Mouse (Mus musculus) stomach, embryonic 14.5 days (tissue): ENCODE data around the gene Ntm. TPM values are rescaled to one million over a fixed set of nuclear protein-coding genes. Genes with fewer than 3 reads are reported as not detected.

Source experiments
- ATAC-seq: fragments of 200-750 bp; cut with Nextera tagmentation; 2 replicates; pipeline ENCODE4 v1.8.0; 2017; ENCODE audit warnings: low read depth, moderate TSS enrichment; ENCODE audit not compliant: insufficient number of reproducible peaks, insufficient read depth, low FRiP score
- H3K27ac ChIP-seq: fragments of 300-500 bp; sonication (generic); 2 replicates; pipeline ENCODE4 v1.5.1; 2014; ENCODE audit warnings: mild to moderate bottlenecking, low read length, moderate library complexity, mixed read lengths
- H3K27me3 ChIP-seq: fragments of 300-500 bp; sonication (generic); 2 replicates; pipeline ENCODE4 v1.6.1; 2014; ENCODE audit warnings: low read length, control low read depth, mixed read lengths; ENCODE audit not compliant: control insufficient read depth, insufficient read depth
- H3K36me3 ChIP-seq: fragments of 300-500 bp; sonication (generic); 2 replicates; pipeline ENCODE4 v1.6.1; 2014; ENCODE audit warnings: mild to moderate bottlenecking, control low read depth, low read length, moderate library complexity, mixed read lengths; ENCODE audit not compliant: control insufficient read depth, insufficient read depth
- H3K4me1 ChIP-seq: fragments of 300-500 bp; sonication (generic); 2 replicates; pipeline ENCODE4 v1.6.1; 2014; ENCODE audit warnings: low read length, control low read depth, mixed read lengths; ENCODE audit not compliant: control insufficient read depth, insufficient read depth
- H3K4me2 ChIP-seq: fragments of 300-500 bp; sonication (generic); replicated peaks from 2 replicates; pipeline ENCODE4 v1.6.1; 2014; ENCODE audit warnings: low read depth, low read length, control low read depth
- H3K4me3 ChIP-seq: fragments of 300-500 bp; sonication (generic); 2 replicates; pipeline ENCODE4 v1.5.1; 2014; ENCODE audit warnings: low read depth, low read length, control low read depth
- H3K9ac ChIP-seq: fragments of 300-500 bp; sonication (generic); replicated peaks from 2 replicates; pipeline ENCODE4 v1.6.1; 2014; ENCODE audit warnings: low read depth, mild to moderate bottlenecking, control low read depth, low read length, moderate library complexity, mixed read lengths
- H3K9me3 ChIP-seq: fragments of 300-500 bp; sonication (generic); 2 replicates; pipeline ENCODE4 v1.6.1; 2016; ENCODE audit warnings: low read depth, low read length, control low read depth; ENCODE audit not compliant: control insufficient read depth
- WGBS: fragments of 180-500 bp; shearing (Covaris S2); extraction: QIAGEN DNeasy Blood & Tissue Kit; methylation state at CpG from one replicate; pipeline ENCODE4 v1.1.7; 2014; 5-methylcytosine and 5-hydroxymethylcytosine counted together
- polyA plus RNA-seq: library from polyadenylated mRNA; unstranded; fragments of >200 nt; fragmentation: Nextera tagmentation; extraction: Ambion mirVana; gene quantifications from 2 replicates; pipeline ENCODE4 v1.2.1, GENCODE M21; 2014

The Ntm gene
- polyA plus RNA-seq, 1 experiment from 2014 or later = 19.7 TPM

GRCm38 (mm10) chr9:29802990-29803737 lies 159.8 kb downstream of the Ntm start:
- no peaks in the 10 kb centered on the region for H3K4me1 ChIP-seq
- ATAC-seq = no peak
- 55% methylated on average over 12 of the region's 12 CpGs for WGBS
- H3K27ac ChIP-seq = no peak overlapping the region
- no peaks in the 10 kb centered on the region for H3K9me3 ChIP-seq
- no peak overlapping the region for H3K4me2 ChIP-seq
- no peak overlapping the region for H3K4me3 ChIP-seq
- no peaks in the 10 kb centered on the region for H3K36me3 ChIP-seq
- no peaks in the 10 kb centered on the region for H3K27me3 ChIP-seq
- no peak overlapping the region for H3K9ac ChIP-seq

DNA sequence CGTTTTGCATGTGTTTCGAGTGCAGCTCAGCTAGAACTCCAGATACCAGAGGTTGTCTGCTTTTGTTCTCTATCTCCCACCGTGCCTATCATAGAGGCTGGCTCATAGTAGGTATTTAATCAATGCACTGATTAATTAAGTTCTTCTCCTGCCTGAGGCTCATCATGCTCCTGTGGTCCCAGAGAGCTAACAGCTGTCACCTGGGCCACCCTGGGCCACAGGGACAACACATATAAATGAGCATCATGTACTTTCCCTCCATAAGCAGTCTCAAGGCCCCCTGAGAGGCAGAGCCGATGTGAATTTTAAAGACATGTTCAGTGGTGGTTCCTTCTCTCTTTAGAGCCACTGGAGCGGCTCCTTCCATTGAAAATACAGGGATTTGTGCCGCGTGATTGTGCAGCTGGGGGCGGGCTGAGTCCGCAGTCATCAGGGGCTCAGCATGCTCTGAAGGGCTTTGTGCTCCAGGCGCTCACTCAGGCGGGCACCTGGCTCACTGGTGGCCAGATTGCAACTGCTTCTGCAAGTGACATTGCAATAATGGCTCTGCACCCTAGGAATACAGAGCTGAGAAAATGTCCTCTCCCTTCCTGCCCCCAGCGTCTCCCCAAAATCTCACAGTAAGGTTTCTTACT lies 160.8 kb downstream of the Ntm start:
- Histone ChIP-seq H3K36me3 (no peaks in the 10 kb centered on the region), H3K4me3 (no peak overlapping the region), H3K9ac (no peak overlapping the region), H3K4me1 (no peaks in the 10 kb centered on the region), H3K9me3 (no peaks in the 10 kb centered on the region), H3K4me2 (no peak overlapping the region), H3K27ac (no peak overlapping the region), H3K27me3 (no peaks in the 10 kb centered on the region)
- 58% methylated on average over 12 of the region's 12 CpGs for WGBS
- no peak for ATAC-seq

DNA sequence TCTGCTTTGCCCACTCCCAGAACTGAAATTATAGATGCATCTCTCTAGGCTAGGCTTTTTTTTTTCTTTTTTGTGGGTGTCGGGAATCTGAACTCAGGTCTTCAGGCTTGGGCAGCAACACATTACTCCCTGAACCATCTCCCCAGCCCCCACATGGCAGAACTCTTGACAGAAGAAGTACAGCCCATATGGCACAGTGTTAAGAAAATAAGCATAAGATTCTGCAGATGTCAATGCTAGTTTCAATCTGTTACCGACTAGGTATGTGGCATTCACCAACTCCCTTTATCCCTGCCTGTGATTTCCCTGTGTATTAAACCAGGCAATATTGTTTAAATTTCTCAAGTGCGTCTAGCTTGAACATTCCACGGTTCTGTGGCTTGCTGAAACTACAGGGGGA lies 166.7 kb downstream of the Ntm start:
- 64% methylated on average over 4 of the region's 4 CpGs for WGBS
- Histone ChIP-seq H3K9me3 (no peaks in the 10 kb centered on the region), H3K36me3 (no peaks in the 10 kb centered on the region), H3K27me3 (no peaks in the 10 kb centered on the region), H3K4me3 (no peak overlapping the region), H3K4me1 (no peaks in the 10 kb centered on the region), H3K9ac (no peak overlapping the region), H3K27ac (no peak overlapping the region), H3K4me2 (no peak overlapping the region)
- no peak for ATAC-seq

- H3K4me3 ChIP-seq = no peak overlapping the region
- no peaks in the 10 kb centered on the region for H3K9me3 ChIP-seq
- 68% methylated on average over 10 of the region's 10 CpGs for WGBS
- H3K4me1 ChIP-seq = no peaks in the 10 kb centered on the region
- no peaks in the 10 kb centered on the region for H3K36me3 ChIP-seq
- no peak overlapping the region for H3K9ac ChIP-seq
- ATAC-seq = no peak
- no peak overlapping the region for H3K27ac ChIP-seq
- H3K27me3 ChIP-seq = no peaks in the 10 kb centered on the region
- H3K4me2 ChIP-seq = no peak overlapping the region
These were observed 171.6 kb downstream of the Ntm start for GRCm38 (mm10) chr9:29791199-29791915.

DNA sequence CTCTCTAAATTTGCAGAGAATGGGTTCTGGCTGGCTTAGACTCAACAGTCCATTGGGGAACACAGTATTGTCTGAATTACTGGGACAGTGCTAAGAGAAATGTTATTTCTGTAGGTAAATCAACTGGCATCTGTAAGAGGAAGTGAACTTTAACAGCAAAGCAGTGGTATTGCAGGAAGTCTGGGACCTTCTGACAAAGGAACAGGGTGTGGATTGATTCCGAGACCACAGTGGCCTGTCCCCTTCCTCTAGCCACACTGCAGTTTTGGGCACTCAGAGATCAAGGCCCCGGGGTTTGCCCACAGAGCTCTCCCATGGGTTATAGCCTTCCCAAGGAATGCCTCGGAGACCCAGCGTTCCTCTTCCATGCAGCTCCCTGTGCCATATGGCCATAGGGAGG lies 172.9 kb downstream of the Ntm start:
- Histone ChIP-seq H3K9me3 (no peaks in the 10 kb centered on the region), H3K36me3 (no peaks in the 10 kb centered on the region), H3K4me1 (no peaks in the 10 kb centered on the region), H3K9ac (no peak overlapping the region), H3K27me3 (no peaks in the 10 kb centered on the region), H3K27ac (no peak overlapping the region), H3K4me2 (no peak overlapping the region), H3K4me3 (no peak overlapping the region)
- ATAC-seq = no peak
- 86% methylated on average over 4 of the region's 4 CpGs for WGBS

- no peak overlapping the region for H3K27ac ChIP-seq
- no peaks in the 10 kb centered on the region for H3K36me3 ChIP-seq
- H3K4me3 ChIP-seq = no peak overlapping the region
- no peaks in the 10 kb centered on the region for H3K9me3 ChIP-seq
- no peak overlapping the region for H3K4me2 ChIP-seq
- WGBS = 84% methylated on average over 9 of the region's 9 CpGs
- no peak overlapping the region for H3K9ac ChIP-seq
- no peaks in the 10 kb centered on the region for H3K27me3 ChIP-seq
- no peaks in the 10 kb centered on the region for H3K4me1 ChIP-seq
- ATAC-seq = no peak
These were observed 174.1 kb downstream of the Ntm start for GRCm38 (mm10) chr9:29788855-29789254.

DNA sequence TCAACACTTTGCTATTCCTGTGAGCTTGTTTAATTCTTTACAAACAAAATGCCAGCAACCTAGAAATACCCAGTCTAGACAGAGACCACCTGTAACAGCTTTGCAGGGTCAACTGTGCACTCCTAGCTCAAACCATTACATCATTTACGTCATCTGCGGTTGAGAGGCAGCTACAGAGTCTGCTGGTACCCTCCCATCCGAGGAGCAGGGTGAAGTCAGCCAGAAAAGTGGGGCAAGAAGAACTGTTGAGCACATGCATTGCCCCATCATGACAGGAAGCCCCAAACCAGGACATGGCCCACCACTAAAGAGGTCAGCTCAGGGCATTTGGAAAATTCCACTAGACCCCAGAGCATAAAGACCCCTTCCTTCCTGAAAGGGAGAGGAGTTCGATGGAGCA lies 175.5 kb downstream of the Ntm start:
- no peak overlapping the region for H3K27ac ChIP-seq
- no peaks in the 10 kb centered on the region for H3K27me3 ChIP-seq
- no peak overlapping the region for H3K4me3 ChIP-seq
- H3K9ac ChIP-seq = no peak overlapping the region
- WGBS = 54% methylated on average over 4 of the region's 4 CpGs
- H3K9me3 ChIP-seq = no peaks in the 10 kb centered on the region
- no peaks in the 10 kb centered on the region for H3K36me3 ChIP-seq
- no peaks in the 10 kb centered on the region for H3K4me1 ChIP-seq
- ATAC-seq = no peak
- H3K4me2 ChIP-seq = no peak overlapping the region

GRCm38 (mm10) chr9:29782697-29783096 lies 180.2 kb downstream of the Ntm start:
- WGBS = 77% methylated on average over 4 of the region's 4 CpGs
- H3K4me3 ChIP-seq = no peak overlapping the region
- no peaks in the 10 kb centered on the region for H3K27me3 ChIP-seq
- ATAC-seq = no peak
- no peak overlapping the region for H3K4me2 ChIP-seq
- H3K4me1 ChIP-seq = no peaks in the 10 kb centered on the region
- H3K36me3 ChIP-seq = no peaks in the 10 kb centered on the region
- H3K9me3 ChIP-seq = no peaks in the 10 kb centered on the region
- H3K27ac ChIP-seq = no peak overlapping the region
- no peak overlapping the region for H3K9ac ChIP-seq
